Mouse (Mus musculus): ENCODE data around the gene Popdc3. TPM values are rescaled to one million over a fixed set of nuclear protein-coding genes. Genes with fewer than 3 reads are reported as not detected.

The Popdc3 gene
- polyA plus RNA-seq, 1 experiment from 2014 or later: 0.59 TPM

GRCm38 (mm10) chr10:45146821-45147220 is 31.1 kb upstream of the Popdc3 start:
- WGBS: 33% methylated on average over 6 of the region's 6 CpGs
- no peak overlapping the region for H3K27ac ChIP-seq (ENCODE audit: low read length)
- no peak overlapping the region for H3K4me2 ChIP-seq (ENCODE audit: low read depth, low read length)
- H3K9ac ChIP-seq (ENCODE audit: low read depth, low read length): no peak overlapping the region
- no peaks in the 10 kb centered on the region for H3K27me3 ChIP-seq (replicated peaks; ENCODE audit: control insufficient read depth, insufficient read depth, low read length)
- no peaks in the 10 kb centered on the region; the same call in 1 of the 2 replicates for H3K36me3 ChIP-seq (ENCODE audit: control insufficient read depth, insufficient read depth, low read length)
- H3K4me1 ChIP-seq (ENCODE audit: control insufficient read depth, insufficient read depth, low read length): peaks cover 5% of the 10 kb centered on the region; the same call in 1 of the 2 replicates
- H3K4me3 ChIP-seq (ENCODE audit: low read length): no peak overlapping the region
- ATAC-seq: no peak
- H3K9me3 ChIP-seq (ENCODE audit: control insufficient read depth, low read length): no peaks in the 10 kb centered on the region

- no peak for ATAC-seq
- Histone ChIP-seq H3K4me2 (ENCODE audit: low read depth, low read length) (no peak overlapping the region), H3K4me1 (ENCODE audit: control insufficient read depth, insufficient read depth, low read length) (peaks cover 5% of the 10 kb centered on the region; the same call in 1 of the 2 replicates), H3K27me3 (replicated peaks; ENCODE audit: control insufficient read depth, insufficient read depth, low read length) (no peaks in the 10 kb centered on the region), H3K27ac (ENCODE audit: low read length) (no peak overlapping the region), H3K9me3 (ENCODE audit: control insufficient read depth, low read length) (no peaks in the 10 kb centered on the region), H3K36me3 (ENCODE audit: control insufficient read depth, insufficient read depth, low read length) (no peaks in the 10 kb centered on the region; the same call in 1 of the 2 replicates), H3K9ac (ENCODE audit: low read depth, low read length) (no peak overlapping the region), H3K4me3 (ENCODE audit: low read length) (no peak overlapping the region)
- WGBS: 69% methylated on average over 5 of the region's 5 CpGs
Observed at GRCm38 (mm10) chr10:45151137-45151536, 26.8 kb upstream of the Popdc3 start.

- no peak overlapping the region for H3K27ac ChIP-seq (ENCODE audit: low read length)
- no peak overlapping the region for H3K4me3 ChIP-seq (ENCODE audit: low read length)
- H3K9ac ChIP-seq (ENCODE audit: low read depth, low read length): no peak overlapping the region
- no peak for ATAC-seq
- H3K27me3 ChIP-seq (replicated peaks; ENCODE audit: control insufficient read depth, insufficient read depth, low read length): no peaks in the 10 kb centered on the region
- no peaks in the 10 kb centered on the region; the same call in 1 of the 2 replicates for H3K36me3 ChIP-seq (ENCODE audit: control insufficient read depth, insufficient read depth, low read length)
- 91% methylated on average over 12 of the region's 12 CpGs for WGBS
- no peak overlapping the region for H3K4me2 ChIP-seq (ENCODE audit: low read depth, low read length)
- no peaks in the 10 kb centered on the region for H3K9me3 ChIP-seq (ENCODE audit: control insufficient read depth, low read length)
- no peaks in the 10 kb centered on the region for H3K4me1 ChIP-seq (ENCODE audit: control insufficient read depth, insufficient read depth, low read length)
Observed at GRCm38 (mm10) chr10:45151771-45152692, 25.9 kb upstream of the Popdc3 start.

- WGBS: 90% methylated on average over 14 of the region's 14 CpGs
- no peak overlapping the region for H3K9ac ChIP-seq (ENCODE audit: low read depth, low read length)
- peaks cover 6% of the 10 kb centered on the region; the same call in 1 of the 2 replicates for H3K36me3 ChIP-seq (ENCODE audit: control insufficient read depth, insufficient read depth, low read length)
- no peak for ATAC-seq
- H3K4me3 ChIP-seq (ENCODE audit: low read length): no peak overlapping the region
- no peak overlapping the region for H3K4me2 ChIP-seq (ENCODE audit: low read depth, low read length)
- H3K27ac ChIP-seq (ENCODE audit: low read length): no peak overlapping the region
- no peaks in the 10 kb centered on the region for H3K27me3 ChIP-seq (replicated peaks; ENCODE audit: control insufficient read depth, insufficient read depth, low read length)
- no peaks in the 10 kb centered on the region for H3K4me1 ChIP-seq (ENCODE audit: control insufficient read depth, insufficient read depth, low read length)
- H3K9me3 ChIP-seq (ENCODE audit: control insufficient read depth, low read length): no peaks in the 10 kb centered on the region
Observed at GRCm38 (mm10) chr10:45154557-45155060, 23.3 kb upstream of the Popdc3 start.

GRCm38 (mm10) chr10:45165851-45166250 is 12.0 kb upstream of the Popdc3 start:
- Histone ChIP-seq H3K4me2 (ENCODE audit: low read depth, low read length) (no peak overlapping the region), H3K27me3 (replicated peaks; ENCODE audit: control insufficient read depth, insufficient read depth, low read length) (no peaks in the 10 kb centered on the region), H3K27ac (ENCODE audit: low read length) (no peak overlapping the region), H3K4me3 (ENCODE audit: low read length) (no peak overlapping the region), H3K4me1 (ENCODE audit: control insufficient read depth, insufficient read depth, low read length) (no peaks in the 10 kb centered on the region), H3K9me3 (ENCODE audit: control insufficient read depth, low read length) (no peaks in the 10 kb centered on the region), H3K9ac (ENCODE audit: low read depth, low read length) (no peak overlapping the region), H3K36me3 (ENCODE audit: control insufficient read depth, insufficient read depth, low read length) (no peaks in the 10 kb centered on the region)
- 87% methylated on average over 8 of the region's 8 CpGs for WGBS
- no peak for ATAC-seq

GRCm38 (mm10) chr10:45173927-45174326 is 4.0 kb upstream of the Popdc3 start:
- 68% methylated on average over 8 of the region's 8 CpGs for WGBS
- ATAC-seq: no peak
- no peaks in the 10 kb centered on the region for H3K36me3 ChIP-seq (ENCODE audit: control insufficient read depth, insufficient read depth, low read length)

GRCm38 (mm10) chr10:45174345-45174744 is 3.6 kb upstream of the Popdc3 start:
- H3K9me3 ChIP-seq (ENCODE audit: control insufficient read depth, low read length): no peaks in the 10 kb centered on the region
- no peak for ATAC-seq
- H3K27me3 ChIP-seq (replicated peaks; ENCODE audit: control insufficient read depth, insufficient read depth, low read length): no peaks in the 10 kb centered on the region
- H3K36me3 ChIP-seq (ENCODE audit: control insufficient read depth, insufficient read depth, low read length): no peaks in the 10 kb centered on the region
- no peaks in the 10 kb centered on the region for H3K4me1 ChIP-seq (ENCODE audit: control insufficient read depth, insufficient read depth, low read length)
- no peak overlapping the region for H3K9ac ChIP-seq (ENCODE audit: low read depth, low read length)
- WGBS: 69% methylated on average over 3 of the region's 3 CpGs
- H3K4me3 ChIP-seq (ENCODE audit: low read length): no peak overlapping the region
- no peak overlapping the region for H3K27ac ChIP-seq (ENCODE audit: low read length)
- H3K4me2 ChIP-seq (ENCODE audit: low read depth, low read length): no peak overlapping the region

More at GRCm38 (mm10) chr10:45173927-45174326, 4.0 kb upstream of the Popdc3 start:
- no peak overlapping the region for H3K9ac ChIP-seq (ENCODE audit: low read depth, low read length)
- no peaks in the 10 kb centered on the region for H3K9me3 ChIP-seq (ENCODE audit: control insufficient read depth, low read length)
- H3K4me1 ChIP-seq (ENCODE audit: control insufficient read depth, insufficient read depth, low read length): no peaks in the 10 kb centered on the region
- no peak overlapping the region for H3K27ac ChIP-seq (ENCODE audit: low read length)
- no peak overlapping the region for H3K4me2 ChIP-seq (ENCODE audit: low read depth, low read length)
- no peaks in the 10 kb centered on the region for H3K27me3 ChIP-seq (replicated peaks; ENCODE audit: control insufficient read depth, insufficient read depth, low read length)
- no peak overlapping the region for H3K4me3 ChIP-seq (ENCODE audit: low read length)

GRCm38 (mm10) chr10:45180677-45181326 is 2.9 kb downstream of the Popdc3 start:
- ATAC-seq: no peak
- WGBS: 88% methylated on average over 4 of the region's 4 CpGs

GRCm38 (mm10) chr10:45181344-45181743 is 3.4 kb downstream of the Popdc3 start:
- Histone ChIP-seq H3K4me1 (ENCODE audit: control insufficient read depth, insufficient read depth, low read length) (no peaks in the 10 kb centered on the region), H3K4me3 (ENCODE audit: low read length) (no peak overlapping the region), H3K27ac (ENCODE audit: low read length) (no peak overlapping the region), H3K9me3 (ENCODE audit: control insufficient read depth, low read length) (no peaks in the 10 kb centered on the region), H3K4me2 (ENCODE audit: low read depth, low read length) (no peak overlapping the region), H3K9ac (ENCODE audit: low read depth, low read length) (no peak overlapping the region), H3K36me3 (ENCODE audit: control insufficient read depth, insufficient read depth, low read length) (no peaks in the 10 kb centered on the region), H3K27me3 (replicated peaks; ENCODE audit: control insufficient read depth, insufficient read depth, low read length) (no peaks in the 10 kb centered on the region)
- 81% methylated on average over 3 of the region's 3 CpGs for WGBS
- ATAC-seq: no peak

More at GRCm38 (mm10) chr10:45180677-45181326, 2.9 kb downstream of the Popdc3 start:
- Histone ChIP-seq H3K9ac (ENCODE audit: low read depth, low read length) (no peak overlapping the region), H3K4me1 (ENCODE audit: control insufficient read depth, insufficient read depth, low read length) (no peaks in the 10 kb centered on the region), H3K4me2 (ENCODE audit: low read depth, low read length) (no peak overlapping the region), H3K27me3 (replicated peaks; ENCODE audit: control insufficient read depth, insufficient read depth, low read length) (no peaks in the 10 kb centered on the region), H3K27ac (ENCODE audit: low read length) (no peak overlapping the region), H3K9me3 (ENCODE audit: control insufficient read depth, low read length) (no peaks in the 10 kb centered on the region), H3K4me3 (ENCODE audit: low read length) (no peak overlapping the region), H3K36me3 (ENCODE audit: control insufficient read depth, insufficient read depth, low read length) (no peaks in the 10 kb centered on the region)

Measured in intestine, embryonic 16.5 days (tissue).